Mouse (Mus musculus) C2C12 (cell line): Measurements from ENCODE around the gene Add3. TPM values are rescaled to one million over a fixed set of nuclear protein-coding genes. Genes with fewer than 3 reads are reported as not detected.
A peak's percentile ranks its signal among the peaks of the same experiment; 100 is the strongest.

Experiments
- H3K27me3 ChIP-seq: one replicate; pipeline ENCODE4 v1.6.1; 2011; ENCODE audit not compliant: control insufficient read depth, insufficient read depth, insufficient read length
- H3K36me3 ChIP-seq: one replicate; pipeline ENCODE4 v1.6.1; 2011; ENCODE audit not compliant: control insufficient read depth, insufficient read depth
- H3K4me3 ChIP-seq: one replicate; pipeline ENCODE4 v1.5.1; 2011; ENCODE audit warnings: mild to moderate bottlenecking, control low read depth; ENCODE audit not compliant: poor library complexity, insufficient read depth, severe bottlenecking
- H3K79me2 ChIP-seq: one replicate; pipeline ENCODE4 v1.6.1; 2011; ENCODE audit not compliant: control insufficient read depth, insufficient read depth
- H3K79me3 ChIP-seq: one replicate; pipeline ENCODE4 v1.6.1; 2011; ENCODE audit warnings: low read depth, control low read depth
- H3ac ChIP-seq: one replicate; pipeline ENCODE3; 2011; ENCODE audit warnings: low read depth; ENCODE audit not compliant: control insufficient read depth, insufficient read length
- CEBPB ChIP-seq: IDR thresholded peaks from one replicate; pipeline ENCODE4 v1.6.1; 2011; ENCODE audit warnings: low read depth, mild to moderate bottlenecking, control low read depth, moderate library complexity
- CTCF ChIP-seq: IDR thresholded peaks from one replicate; pipeline ENCODE4 v1.5.1; 2011; ENCODE audit not compliant: control insufficient read depth, insufficient read depth, insufficient read length
- FOSL1 ChIP-seq: IDR thresholded peaks from one replicate; pipeline ENCODE4 v1.8.0; 2011; ENCODE audit warnings: mild to moderate bottlenecking, low read length; ENCODE audit not compliant: poor library complexity, insufficient read depth, severe bottlenecking
- MAX ChIP-seq: IDR thresholded peaks from one replicate; pipeline ENCODE4 v1.6.1; 2011; ENCODE audit warnings: mild to moderate bottlenecking, control low read depth
- MYOD1 ChIP-seq: IDR thresholded peaks from one replicate; pipeline ENCODE4 v1.6.1; 2011; ENCODE audit warnings: low read depth; ENCODE audit not compliant: control insufficient read depth, insufficient read length
- MYOG ChIP-seq: IDR thresholded peaks from one replicate; pipeline ENCODE4 v1.6.1; 2011; ENCODE audit not compliant: control insufficient read depth, insufficient read length; ENCODE audit errors: extremely low read depth
- USF1 ChIP-seq: IDR thresholded peaks from one replicate; pipeline ENCODE4 v1.6.1; 2011; ENCODE audit warnings: low read depth, mild to moderate bottlenecking, control low read depth, moderate library complexity
- polyA plus RNA-seq: library from polyadenylated mRNA; unstranded; fragments of >200 nt; fragmentation: generic; extraction: Trizol; gene quantifications from one replicate; pipeline ENCODE4 v1.2.1, GENCODE M21; 2012; ENCODE audit warnings: missing spikeins

Add3 gene
- polyA plus RNA-seq, 1 experiment: 1.6 TPM

- TF ChIP-seq CEBPB (no peak), MAX (no peak), USF1 (no peak), MYOD1 (no peak), MYOG (no peak), CTCF (no peak), FOSL1 (no peak)
- Histone ChIP-seq H3K4me3 (no peak overlapping the region), H3K27me3 (peaks cover 28% of the 10 kb centered on the region), H3K36me3 (no peaks in the 10 kb centered on the region), H3K79me3 (no peaks in the 10 kb centered on the region), H3K79me2 (no peaks in the 10 kb centered on the region), H3ac (no peak overlapping the region)
Observed at GRCm38 (mm10) chr19:53137116-53137670, 3.0 kb upstream of the Add3 start.

DNA sequence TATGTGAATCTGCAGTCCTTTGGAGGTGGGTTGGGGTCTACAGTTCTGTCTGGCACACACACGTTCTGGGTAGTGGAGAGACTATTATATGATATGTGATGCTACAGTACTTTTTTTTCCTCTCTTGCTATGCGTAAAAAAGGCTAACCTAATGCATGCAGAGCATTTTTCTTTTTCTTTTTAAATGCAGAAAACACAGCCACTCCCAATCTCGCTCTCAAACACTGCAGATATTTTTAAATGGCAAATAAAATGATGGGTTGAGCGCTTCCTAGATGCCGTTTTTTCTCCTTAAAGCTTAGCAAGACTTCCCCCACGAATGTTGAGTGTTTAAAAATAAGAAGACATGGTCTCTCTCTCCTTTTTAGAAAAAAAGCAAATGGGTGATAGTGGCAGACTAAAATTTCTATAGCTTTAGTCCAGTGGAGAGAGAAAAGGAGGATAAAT, 584 bp downstream of the Add3 start:
- H3K27me3 ChIP-seq: peaks cover 18% of the 10 kb centered on the region
- H3ac ChIP-seq: peak overlapping the region; percentile 12
- H3K4me3 ChIP-seq: no peak overlapping the region
- no peaks in the 10 kb centered on the region for H3K79me2 ChIP-seq
- TF ChIP-seq FOSL1 (no peak), USF1 (no peak), MYOG (no peak), CEBPB (no peak), MAX (no peak), MYOD1 (no peak), CTCF (no peak)
- no peaks in the 10 kb centered on the region for H3K79me3 ChIP-seq
- no peaks in the 10 kb centered on the region for H3K36me3 ChIP-seq

GRCm38 (mm10) chr19:53141251-53142072, 1.2 kb downstream of the Add3 start:
- no peaks in the 10 kb centered on the region for H3K79me2 ChIP-seq
- H3K4me3 ChIP-seq: peak overlapping the region; percentile 32
- peak overlapping the region; percentile 39 for H3ac ChIP-seq
- H3K79me3 ChIP-seq: no peaks in the 10 kb centered on the region
- no peaks in the 10 kb centered on the region for H3K36me3 ChIP-seq
- peaks cover 14% of the 10 kb centered on the region for H3K27me3 ChIP-seq
- no peak for TF ChIP-seq CEBPB
- no peak for TF ChIP-seq MAX
- no peak for TF ChIP-seq CTCF
- no peak for TF ChIP-seq MYOD1
- TF ChIP-seq USF1: no peak

DNA sequence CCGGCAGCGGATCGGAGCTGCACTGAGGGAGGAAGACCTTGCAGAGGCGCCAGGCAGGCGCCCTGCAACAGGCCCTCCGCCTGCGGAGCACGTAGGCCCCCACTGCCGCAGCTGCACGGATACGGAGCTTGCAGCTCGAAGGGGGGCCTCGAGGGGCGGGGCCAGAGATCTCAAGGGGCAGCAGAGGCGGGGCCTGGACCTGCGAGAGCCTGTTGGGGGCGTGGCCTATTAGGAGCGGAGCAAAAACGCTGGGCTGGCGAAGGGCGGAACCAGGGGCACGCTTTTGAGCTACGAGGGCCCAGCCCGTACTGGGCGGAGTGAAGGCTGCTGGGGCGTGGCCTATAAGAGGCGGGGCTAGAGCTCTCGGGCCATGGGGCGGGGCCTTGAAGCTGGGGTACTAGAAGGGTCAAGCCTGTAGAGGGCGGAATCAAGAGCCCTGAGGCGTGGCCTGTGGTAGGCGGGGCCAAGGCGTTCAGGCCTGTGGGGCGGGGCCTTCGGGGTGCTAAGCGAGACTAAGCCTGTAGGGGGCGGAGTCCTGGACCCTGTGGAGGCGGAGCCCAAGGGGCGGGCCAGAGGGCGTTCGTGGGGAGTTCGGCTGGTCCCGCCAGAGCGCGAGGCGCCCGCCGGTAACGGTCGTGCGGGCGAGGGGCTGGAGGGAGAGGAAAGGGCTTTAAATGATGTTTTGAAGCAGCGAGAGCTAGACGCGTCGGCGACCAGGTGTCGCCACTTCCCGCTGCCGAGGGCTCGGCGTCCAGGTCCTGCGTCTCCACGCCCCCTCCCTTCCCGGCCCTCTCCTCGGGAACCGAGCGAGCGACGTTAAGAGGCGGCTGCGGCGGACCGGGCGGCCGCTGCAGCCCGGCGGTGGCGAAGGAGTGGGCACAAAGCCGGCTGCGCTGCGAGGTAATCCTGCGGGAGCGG, 2.2 kb downstream of the Add3 start:
- TF ChIP-seq MYOG (no peak), CTCF (no peak), MYOD1 (no peak), USF1 (no peak), MAX (peak; percentile 13), FOSL1 (no peak)
- Histone ChIP-seq H3K27me3 (peaks cover 10% of the 10 kb centered on the region), H3K36me3 (no peaks in the 10 kb centered on the region), H3K4me3 (peak overlapping the region; percentile 34), H3K79me2 (no peaks in the 10 kb centered on the region), H3ac (peak overlapping the region; percentile 39), H3K79me3 (no peaks in the 10 kb centered on the region)

DNA sequence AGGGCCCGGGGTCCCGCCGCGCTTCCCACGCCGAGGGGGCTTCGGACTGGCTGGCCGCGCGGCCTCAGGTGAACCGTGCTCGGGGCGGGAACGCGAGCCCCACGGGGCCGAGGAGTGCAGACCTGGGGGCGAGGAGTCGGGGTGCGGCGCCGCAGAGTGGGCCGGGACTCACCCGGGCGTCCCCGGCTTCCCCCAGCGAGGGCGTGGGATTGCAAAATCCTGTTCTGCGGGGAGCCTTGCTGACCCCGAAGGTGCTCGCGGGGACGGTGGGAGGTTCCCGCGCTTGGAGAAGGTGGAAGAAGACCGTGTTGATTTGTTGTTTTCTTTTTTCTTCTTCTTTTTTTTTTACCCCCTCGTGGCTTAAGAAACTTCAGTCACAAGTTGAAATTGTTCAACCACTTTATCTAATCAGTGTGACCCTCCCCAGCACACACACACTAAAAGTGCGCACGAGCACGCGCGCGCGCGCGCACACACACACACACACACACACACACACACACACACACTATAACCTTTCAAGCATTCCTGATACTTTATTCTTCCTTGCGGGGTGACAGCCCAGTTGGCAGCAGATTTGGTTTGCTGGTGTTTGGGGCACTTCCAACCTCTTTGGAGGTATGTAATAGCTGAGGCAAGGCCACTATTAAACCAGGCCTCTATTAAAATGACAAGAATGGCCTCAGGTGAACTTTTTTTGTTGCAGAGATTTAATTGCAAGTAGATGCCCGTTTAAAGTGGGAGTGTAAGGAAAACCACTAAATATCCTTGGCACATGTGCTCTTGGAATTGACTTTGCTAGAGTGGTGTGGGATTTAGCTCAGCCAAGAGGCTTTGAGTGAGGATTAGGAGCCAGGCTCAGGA, 3.1 kb downstream of the Add3 start:
- no peaks in the 10 kb centered on the region for H3K79me2 ChIP-seq
- no peak for TF ChIP-seq MYOG
- no peak for TF ChIP-seq USF1
- TF ChIP-seq CTCF: no peak
- TF ChIP-seq CEBPB: no peak
- TF ChIP-seq FOSL1: no peak

More for the DNA sequence above, 3.1 kb downstream of the Add3 start:
- Histone ChIP-seq H3K79me3 (no peaks in the 10 kb centered on the region), H3K27me3 (peaks cover 10% of the 10 kb centered on the region), H3K4me3 (peak overlapping the region; percentile 34), H3K36me3 (no peaks in the 10 kb centered on the region), H3ac (peak overlapping the region; percentile 18)
